Mouse (Mus musculus) Muller cell, postnatal 12 days (primary cell): ENCODE data around the gene Wnk4.
A peak's percentile ranks its signal among the peaks of the same experiment; 100 is the strongest.

Experiments used
- DNase-seq: peaks from one replicate; pipeline ENCODE4 v3.0.0-alpha.2; 2015; ENCODE audit errors: inconsistent ontology term

Gene Wnk4

GRCm38 (mm10) chr11:101276319-101277070 is 16.1 kb downstream of the Wnk4 start:
- DNase-seq = no peak

- DNase-seq = no peak
Measured at GRCm38 (mm10) chr11:101277381-101278222, 17.2 kb downstream of the Wnk4 start.

GRCm38 (mm10) chr11:101278223-101279192 is 18.1 kb downstream of the Wnk4 start, which contains the start of the genes Cntd1 and Coa3:
TSS of gene Cntd1 (plus strand) at chr11:101279012.
TSS of gene Coa3 (minus strand) at chr11:101279114.
- peak; percentile 88 for DNase-seq

GRCm38 (mm10) chr11:101279193-101279569 is 18.8 kb downstream of the Wnk4 start:
- no peak for DNase-seq

GRCm38 (mm10) chr11:101280837-101281236 is 20.5 kb downstream of the Wnk4 start:
- DNase-seq = no peak

- DNase-seq = peak; percentile 69
Measured at GRCm38 (mm10) chr11:101282896-101283295, 22.5 kb downstream of the Wnk4 start.

- peak; percentile 11 for DNase-seq
Measured at GRCm38 (mm10) chr11:101283805-101284204, 23.4 kb downstream of the Wnk4 start.

GRCm38 (mm10) chr11:101287306-101287705 is 26.9 kb downstream of the Wnk4 start:
- DNase-seq = no peak

GRCm38 (mm10) chr11:101291231-101291630 is 30.9 kb downstream of the Wnk4 start:
- DNase-seq = no peak

- DNase-seq = peak; percentile 86
Measured at GRCm38 (mm10) chr11:101295191-101295590, 34.8 kb downstream of the Wnk4 start.

GRCm38 (mm10) chr11:101300881-101301280 is 40.5 kb downstream of the Wnk4 start:
- no peak for DNase-seq

- no peak for DNase-seq
Measured at GRCm38 (mm10) chr11:101301299-101302003, 41.1 kb downstream of the Wnk4 start.

- peak; percentile 94 for DNase-seq
Measured at GRCm38 (mm10) chr11:101302004-101302798, 41.8 kb downstream of the Wnk4 start, which contains the start of gene Becn1. TSS of gene Becn1 (minus strand) at chr11:101302286.

GRCm38 (mm10) chr11:101307744-101308143 is 47.4 kb downstream of the Wnk4 start:
- no peak for DNase-seq

GRCm38 (mm10) chr11:101311083-101311482 is 50.7 kb downstream of the Wnk4 start:
- DNase-seq = no peak

- DNase-seq = no peak
Measured at GRCm38 (mm10) chr11:101312150-101312549, 51.8 kb downstream of the Wnk4 start.

- no peak for DNase-seq
Measured at GRCm38 (mm10) chr11:101314567-101314966, 54.2 kb downstream of the Wnk4 start.

- DNase-seq = no peak
Measured at GRCm38 (mm10) chr11:101315082-101315650, 54.8 kb downstream of the Wnk4 start.

GRCm38 (mm10) chr11:101315665-101316500 is 55.5 kb downstream of the Wnk4 start, which contains the start of gene Psme3:
TSS of gene Psme3 (plus strand) at chr11:101316213.
- peak; percentile 95 for DNase-seq
